Mouse (Mus musculus) spleen, postnatal 4 days (tissue): ENCODE measurements around the gene Zfp280d.
A peak's percentile ranks its signal among the peaks of the same experiment; 100 is the strongest.

Experiments
- DNase-seq, 2 experiments: peaks; one replicate each; pipeline ENCODE4 v3.0.0; 2022; ENCODE audit warnings: low spot score in 2 of 2

Gene Zfp280d

DNA sequence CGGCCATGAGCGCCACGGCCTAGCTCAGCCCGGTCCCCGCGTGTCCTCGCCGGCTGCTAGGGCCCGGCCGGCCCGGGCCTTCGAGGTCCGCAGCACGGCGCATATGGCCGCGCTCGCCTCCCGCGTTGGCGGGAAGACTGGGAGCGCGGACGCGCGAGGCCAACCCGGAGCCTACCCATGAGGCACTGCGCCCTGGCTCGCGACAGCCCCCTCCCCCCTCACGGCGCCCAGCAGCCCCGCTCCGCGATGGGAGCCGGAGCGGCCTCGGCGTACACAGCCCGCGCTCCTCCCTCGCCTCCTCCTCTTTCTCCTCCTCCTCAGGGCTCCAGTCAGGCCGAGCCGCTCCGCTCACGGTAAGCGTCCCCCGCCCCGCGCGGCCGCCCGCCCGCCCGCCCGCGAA lies at the start of gene Zfp280d:
Gene Zfp280d, plus strand, starts transcription at position 184 of the 400 bp plus-strand sequence.
- peak; percentile 86 to 92 for DNase-seq

DNA sequence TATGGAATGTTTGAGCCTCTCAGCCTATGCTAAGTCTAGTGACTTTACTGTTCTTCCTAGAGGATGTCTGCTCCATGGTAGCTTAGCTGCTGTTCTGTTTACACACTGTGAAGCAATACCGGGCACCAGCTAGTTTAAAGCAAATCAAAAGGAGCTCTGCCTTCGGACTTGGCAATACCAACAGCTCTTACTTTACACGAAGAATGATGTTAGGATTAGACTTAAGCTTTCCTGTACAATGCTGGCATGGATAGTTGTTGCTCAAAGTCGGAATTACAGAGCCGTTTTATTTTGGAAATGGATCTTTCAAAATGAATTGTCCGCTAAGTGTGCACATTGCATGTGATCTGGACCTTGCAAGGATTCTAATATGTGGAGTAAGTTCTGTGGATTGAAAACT lies 48.1 kb upstream of the Zfp280d start:
- no peak for DNase-seq

DNA sequence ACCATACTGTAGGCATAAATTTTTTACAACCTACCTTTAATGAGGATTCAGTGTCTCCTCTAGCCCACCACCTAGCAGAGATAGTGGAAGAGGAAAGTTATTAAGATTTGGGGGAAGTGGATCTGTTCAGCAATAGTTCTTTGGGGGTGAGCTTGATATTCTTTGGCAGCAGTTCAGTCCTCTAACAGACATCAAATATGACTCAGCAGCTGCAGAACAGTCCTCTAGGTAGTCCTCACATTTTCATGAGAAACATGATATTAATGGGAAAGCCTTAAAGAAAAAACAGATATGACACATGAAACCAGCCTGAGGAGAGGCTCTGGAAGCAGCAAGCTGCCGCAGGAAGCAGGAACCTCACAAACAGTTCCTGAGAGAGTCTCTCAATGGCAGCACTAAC lies 22.0 kb upstream of the Zfp280d start:
- DNase-seq: no peak

DNA sequence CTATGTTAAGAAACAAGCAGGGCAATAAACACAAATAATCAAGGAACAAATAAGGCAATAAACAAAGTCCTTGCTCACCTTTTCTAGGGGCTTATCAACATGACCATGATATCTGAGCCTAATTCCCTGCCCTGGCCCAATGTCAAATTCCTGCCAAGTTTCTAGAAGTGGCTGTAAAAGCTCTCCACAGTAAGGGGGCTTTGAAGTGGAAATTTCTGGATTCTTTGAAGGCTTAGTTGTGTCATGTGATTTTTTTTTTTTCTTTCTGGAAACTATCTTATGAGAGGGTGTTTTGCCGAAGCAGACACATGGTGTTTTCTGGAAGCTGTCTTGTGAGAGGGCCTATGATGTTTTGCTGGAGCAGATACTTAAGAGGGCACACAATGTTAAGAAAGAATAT lies 19.4 kb upstream of the Zfp280d start:
- no peak for DNase-seq

DNA sequence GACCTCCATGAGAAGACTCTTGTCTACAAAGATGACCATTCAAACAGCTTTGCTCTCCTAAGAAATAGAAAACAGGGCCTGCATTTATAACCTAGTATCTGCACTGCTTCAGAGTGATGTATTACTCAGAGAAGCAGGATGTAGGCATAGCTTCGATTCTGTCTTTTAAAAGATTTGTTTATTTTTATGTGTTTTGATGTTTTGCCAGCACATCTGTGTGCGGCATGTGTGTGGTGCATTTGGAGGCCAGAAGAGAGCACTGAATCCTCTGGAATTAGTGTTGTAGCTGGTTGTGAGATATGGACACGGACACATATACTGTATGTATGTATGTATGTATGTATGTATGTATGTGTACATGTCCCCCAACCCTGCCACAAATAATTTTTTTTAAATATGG lies 18.0 kb upstream of the Zfp280d start:
- no peak for DNase-seq

DNA sequence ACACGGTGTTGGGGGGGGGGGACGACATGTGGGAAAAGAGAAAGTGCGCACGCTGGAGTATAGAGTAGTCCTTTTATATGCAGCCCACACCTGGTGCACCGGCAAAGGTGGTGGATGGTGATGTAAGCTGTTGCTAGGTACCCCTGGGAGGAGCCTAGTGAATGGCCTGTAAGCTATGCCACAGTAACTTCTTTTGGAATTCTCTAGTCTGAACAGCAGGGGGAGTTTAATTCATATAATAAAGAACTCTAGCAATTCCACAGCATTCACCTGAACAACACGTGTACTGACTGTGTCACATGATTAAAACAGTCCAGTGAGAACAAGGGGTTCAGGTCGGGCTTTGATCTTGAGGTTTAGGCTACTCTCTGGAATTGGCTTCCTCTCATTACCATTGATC lies 14.3 kb upstream of the Zfp280d start:
- DNase-seq: no peak

DNA sequence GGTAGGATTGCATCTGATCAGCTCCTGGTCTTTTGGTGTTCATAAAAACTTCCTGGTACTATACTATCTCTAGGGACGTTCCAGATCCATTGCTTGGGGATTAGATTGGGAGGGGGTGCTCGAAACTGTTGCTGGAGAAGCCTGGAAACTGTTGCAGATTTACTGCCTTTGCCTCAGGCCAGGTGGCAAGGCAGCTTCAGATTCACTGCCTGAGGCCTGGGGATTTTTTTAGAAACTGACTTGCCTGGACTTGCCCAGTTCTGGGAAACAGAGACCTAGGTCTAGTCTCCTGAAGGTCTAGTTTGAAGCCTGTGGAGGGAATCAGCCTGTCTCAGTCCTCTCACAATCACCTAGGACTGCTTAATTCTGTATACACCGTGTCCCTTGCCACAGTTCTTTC lies 9.8 kb upstream of the Zfp280d start:
- DNase-seq: no peak

DNA sequence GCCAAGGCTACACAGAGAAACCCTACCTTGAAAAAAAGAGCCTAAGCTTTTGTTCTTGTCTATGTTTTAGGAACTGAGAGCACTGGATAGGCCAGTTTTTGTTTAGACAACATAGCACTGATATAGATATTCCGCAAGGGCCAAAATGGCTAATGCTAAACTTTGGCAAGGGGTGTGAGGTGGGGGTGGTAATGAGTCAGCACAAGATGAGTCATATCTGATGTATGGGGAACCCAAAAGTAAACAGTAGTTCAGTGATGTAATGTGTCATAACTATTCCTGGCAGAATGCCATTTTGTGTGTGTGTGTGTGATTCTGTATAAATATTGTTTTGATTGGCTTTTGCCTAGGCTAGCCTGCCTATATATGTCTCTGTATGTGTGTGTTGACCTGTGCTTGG lies 4.5 kb upstream of the Zfp280d start:
- DNase-seq: no peak

DNA sequence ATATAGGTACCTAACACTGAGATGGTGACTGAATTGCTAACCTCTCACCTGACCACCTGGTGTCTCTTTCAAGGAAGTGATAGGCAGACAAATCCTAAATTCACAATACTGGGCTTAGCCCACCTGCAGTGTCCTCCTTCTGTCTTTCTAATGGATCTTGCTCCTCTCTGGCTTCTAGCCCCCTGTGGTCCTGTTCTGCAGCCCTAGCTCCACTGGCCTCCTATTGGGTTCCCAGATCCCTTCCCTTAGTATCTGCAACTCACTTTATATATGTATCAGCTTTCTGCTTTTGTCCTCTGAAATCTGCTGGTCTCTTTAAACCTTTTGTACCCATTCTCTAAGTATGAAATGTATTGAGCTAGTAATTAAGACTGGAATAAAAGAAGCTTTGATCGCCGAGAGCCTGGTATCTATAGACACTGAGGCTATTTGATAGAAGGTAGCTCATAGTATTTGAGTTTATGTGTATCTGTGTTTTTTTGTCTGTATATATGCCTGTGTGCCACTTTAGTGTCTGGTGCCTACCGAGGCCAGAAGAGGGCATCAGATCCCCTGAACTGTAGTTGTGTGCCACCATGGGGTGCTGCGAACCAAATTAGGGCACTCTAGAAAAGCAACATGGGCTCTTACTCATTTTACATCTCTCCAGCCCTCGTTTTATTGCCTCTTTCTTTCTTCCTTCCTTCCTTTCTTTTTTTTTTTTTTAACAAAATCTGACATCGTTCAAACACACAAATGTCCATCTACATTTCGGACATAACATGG lies 832 bp upstream of the Zfp280d start:
- no peak for DNase-seq

DNA sequence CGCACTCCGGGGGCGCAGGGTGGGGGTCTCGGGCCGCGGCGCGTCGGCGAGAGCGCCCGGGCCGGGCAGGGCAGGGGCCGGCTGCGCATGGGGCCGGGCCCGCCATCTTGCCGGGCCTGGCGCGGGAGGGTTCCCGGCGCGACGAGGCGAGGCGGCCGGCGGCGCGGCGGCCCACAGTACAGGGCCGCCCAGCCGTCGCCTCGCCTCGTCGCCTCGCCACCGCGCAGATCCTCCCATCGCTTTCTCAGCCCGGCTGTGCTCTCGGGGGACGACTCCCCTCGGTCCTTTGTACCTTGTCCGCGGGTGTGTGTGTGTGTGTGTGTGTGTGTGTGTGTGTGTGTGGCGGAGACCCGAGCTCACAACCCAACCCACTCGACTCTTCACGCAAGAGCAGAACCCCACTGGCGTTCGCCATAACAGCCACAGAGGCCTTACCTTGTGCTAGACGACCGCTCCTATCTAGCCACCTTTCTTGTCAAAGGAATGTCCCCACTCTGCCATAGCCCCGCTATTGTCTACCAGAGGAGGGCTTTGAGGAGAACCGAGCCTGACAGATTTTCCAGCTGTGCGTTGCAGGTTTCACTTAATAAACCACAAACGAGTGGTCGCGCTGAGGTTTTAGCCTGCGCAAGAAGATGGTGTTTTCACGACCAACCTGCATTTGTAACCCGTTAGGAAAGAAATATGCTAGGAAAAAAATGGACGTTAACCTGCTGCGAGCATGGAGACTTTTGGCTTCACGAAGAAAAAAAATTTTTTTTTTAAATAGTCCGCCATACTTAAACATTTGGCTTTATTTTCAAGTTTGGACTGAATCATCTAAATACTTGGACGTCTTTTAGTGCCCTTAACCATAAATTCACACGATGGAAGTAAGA lies 680 bp downstream of the Zfp280d start:
- DNase-seq: peak; percentile 53 to 82

DNA sequence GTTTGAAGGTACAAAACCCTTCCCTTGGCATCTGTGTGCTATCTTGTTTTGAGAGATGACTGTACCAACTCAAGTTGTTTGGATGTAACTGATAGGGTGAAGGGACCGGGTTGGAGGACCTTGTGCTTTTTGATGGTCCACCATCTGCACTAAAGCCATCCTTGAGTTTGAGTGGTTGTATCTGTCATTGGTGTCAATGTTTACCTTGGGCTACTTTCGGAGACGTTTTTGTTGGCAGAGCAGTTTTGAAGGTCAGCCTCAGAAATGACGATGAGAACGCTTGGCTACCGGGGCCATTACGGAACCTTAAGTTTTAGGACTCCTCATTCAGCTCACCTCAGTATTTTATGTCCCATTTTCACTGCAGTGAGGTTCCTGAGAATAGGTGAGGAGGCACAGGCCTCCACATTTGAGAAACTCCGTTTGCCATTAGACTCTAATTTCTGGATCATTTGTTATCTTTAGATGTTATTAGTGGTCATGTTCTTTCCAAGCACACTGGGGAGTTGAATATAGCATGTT lies 1.4 kb downstream of the Zfp280d start:
- no peak for DNase-seq

DNA sequence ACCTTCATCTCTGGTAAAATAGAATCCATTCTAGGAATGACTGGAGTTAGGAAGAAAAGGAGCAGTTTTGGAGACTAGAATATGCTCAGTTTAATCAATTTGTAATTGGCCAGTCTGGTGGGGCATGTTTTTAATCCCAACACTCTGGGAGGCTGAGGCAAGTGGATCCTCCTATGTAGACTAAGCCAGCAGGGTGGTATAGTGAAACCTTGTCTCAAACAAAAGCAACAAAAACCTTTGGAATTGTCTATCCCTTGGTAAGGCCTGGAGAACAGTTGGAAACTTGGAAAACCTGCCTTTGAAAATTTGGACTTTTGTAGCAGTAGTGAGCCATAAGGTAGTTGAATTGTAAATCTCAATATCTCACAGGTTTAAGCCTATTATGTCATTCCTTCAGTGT lies 2.3 kb downstream of the Zfp280d start:
- no peak for DNase-seq

DNA sequence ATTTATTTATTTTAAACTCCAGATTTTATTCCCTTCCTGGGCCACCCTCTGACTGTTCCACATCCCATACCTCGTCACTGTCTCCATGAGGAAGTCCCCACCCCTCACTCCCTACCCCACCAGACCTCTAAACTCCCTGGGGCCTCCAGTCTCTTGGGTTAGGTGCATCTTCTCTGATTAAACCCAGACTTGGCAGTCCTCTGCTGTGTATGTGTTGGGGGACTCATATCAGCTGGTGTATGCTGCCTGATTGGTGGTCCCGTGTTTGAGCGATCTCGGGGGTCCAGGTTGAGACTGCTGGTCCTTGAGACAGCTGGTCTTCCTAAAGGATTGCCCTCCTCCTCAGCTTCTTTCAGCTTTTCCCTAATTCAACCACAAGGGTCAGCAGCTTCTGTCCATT lies 5.3 kb downstream of the Zfp280d start:
- no peak for DNase-seq

DNA sequence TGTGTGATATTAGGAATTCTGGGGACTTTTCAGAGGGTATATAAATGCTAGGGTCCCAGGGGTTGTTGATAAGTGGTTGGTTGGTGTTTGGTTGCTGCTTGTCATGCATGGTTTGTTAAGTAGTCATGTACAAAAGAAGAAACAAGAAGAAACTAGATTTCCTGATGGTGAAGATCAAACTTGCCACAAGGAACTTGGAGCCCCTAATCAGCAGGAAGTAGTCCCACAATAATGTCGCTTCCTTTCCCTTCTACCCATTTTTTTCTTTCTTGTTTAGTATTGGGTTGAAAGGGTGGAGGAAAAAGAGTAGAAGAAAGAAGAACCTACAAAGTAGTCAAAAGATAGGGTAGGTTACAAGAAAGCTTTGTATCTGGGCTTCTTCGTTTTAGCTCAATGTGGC lies 13.0 kb downstream of the Zfp280d start:
- DNase-seq: no peak

DNA sequence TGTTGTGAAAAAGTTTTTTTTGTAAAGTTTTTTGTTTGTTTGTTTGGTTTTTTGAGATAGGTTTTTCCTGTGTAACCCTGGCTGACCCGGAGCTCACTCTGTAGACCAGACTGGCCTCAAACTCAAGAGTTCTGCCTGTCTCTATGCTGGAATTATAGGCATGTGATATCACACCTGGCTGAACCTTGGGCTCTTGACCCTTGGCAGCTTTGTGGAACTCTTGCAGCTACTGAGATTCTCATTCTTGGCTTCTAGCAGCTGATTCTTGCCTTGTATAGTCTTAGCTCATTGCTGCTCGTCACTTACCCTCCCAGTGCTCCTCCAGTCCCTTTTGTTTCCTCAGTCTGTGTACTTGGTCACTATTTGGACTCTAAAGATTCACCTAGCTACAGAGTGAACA lies 13.6 kb downstream of the Zfp280d start:
- DNase-seq: no peak

DNA sequence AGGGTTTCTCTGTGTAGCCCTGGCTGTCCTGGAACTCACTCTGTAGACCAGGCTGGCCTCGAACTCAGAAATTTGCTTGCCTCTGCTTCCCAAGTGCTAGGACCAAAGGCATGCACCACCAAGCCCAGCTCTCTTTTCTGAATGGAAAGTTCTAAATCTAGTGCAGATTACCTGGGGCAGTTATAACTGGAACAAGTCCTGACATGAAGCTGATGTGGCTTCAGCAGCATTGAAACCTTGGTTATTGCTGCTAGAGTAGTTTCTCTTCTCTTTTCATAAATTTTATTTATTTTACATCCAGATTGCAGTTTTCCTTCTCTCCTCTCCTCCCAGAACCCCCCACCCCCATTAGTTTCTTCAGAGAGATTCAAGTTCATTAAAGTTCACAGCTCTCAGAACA lies 14.4 kb downstream of the Zfp280d start:
- DNase-seq: no peak

DNA sequence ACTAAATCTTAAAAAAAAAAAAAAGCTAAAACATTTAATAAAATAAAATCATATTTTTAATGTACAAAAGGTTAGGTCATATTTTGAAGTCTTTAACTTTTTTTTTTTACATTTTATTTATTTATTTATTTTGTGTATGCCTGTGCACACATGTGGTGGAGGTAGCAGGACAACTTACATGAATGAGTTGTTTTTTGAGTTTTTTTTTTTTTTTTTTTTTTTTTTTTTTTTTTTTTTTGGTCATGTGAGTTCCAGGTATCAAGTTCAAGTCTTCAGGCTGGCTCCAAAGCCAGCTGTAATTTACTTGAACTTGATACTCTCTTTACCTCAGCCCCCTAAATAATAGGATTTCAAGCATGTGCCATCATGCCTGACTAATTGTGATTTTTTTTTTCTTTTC lies 19.4 kb downstream of the Zfp280d start:
- no peak for DNase-seq

DNA sequence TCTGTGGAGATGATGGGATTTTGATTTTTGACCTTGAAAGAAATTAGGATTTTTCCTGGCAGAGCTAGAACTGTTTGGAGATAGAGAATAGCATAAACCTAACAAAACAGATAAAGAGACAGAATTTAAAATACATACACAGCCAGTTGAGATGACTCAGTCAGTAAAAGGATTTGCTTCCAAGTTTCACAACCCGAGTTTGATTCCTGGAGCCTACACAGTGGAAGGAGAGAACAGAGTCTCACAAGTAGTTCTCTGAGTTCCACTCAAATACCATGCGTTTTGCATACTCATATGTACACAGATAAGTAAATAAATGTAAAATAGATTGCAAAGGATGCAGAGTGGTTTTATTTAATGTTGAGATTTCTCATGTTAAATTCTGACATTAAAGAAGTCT lies 35.1 kb downstream of the Zfp280d start:
- no peak for DNase-seq

DNA sequence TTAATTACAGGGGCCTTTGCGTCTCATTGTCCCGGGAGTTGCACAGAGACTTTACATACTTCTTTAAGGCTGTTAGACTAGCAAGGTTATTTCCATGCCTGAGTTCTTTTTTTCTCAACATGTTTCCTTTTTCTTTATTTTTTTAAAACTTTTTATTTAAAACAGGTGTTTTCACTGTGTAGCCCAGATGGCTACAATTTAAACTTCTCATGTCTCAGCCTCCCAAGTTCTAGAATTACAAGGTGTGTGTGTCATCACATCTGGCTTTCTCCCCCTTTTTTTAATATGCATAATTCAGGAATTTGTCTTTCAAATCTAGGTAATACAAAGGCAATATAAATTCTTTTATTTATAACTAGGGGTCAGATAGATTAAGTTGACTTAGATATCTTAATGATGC lies 58.6 kb downstream of the Zfp280d start:
- DNase-seq: no peak

DNA sequence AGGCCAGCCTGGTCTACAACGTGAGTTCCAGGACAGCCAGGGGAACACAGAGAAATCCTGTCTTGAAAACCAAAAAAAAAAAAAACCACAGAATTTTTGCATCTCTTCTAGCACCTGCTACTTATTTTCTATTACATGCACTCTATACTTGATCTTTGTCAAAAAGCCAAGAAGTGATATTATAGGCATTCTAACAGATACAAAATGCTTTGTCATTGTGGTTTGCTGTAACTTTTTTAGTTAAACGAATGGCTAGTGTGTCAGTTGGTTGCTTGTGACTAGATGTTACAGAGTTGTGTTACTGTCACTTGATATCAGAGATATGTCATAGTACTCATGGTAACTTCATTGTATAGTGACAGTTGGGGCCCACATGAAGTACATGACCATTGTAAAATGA lies 61.4 kb downstream of the Zfp280d start:
- no peak for DNase-seq

DNA sequence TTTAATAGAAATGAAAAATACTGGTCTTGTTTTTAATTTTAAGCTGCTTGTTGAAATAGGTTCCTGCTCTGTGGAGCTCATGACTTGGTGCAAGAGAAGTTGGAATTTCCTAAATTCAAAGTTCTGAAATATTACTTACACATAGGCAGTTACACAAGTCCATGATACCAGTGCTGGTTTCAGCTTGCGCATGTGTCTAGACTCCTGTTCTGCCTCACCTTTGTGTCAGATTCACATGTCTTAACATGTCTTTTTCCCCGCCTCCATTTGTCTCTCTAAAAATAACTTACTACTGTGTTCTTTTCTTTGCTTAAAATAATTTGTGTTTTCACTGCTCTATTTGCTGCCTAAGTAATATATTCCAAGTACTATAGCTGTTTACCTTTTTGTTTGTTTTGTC lies 64.5 kb downstream of the Zfp280d start:
- DNase-seq: no peak

DNA sequence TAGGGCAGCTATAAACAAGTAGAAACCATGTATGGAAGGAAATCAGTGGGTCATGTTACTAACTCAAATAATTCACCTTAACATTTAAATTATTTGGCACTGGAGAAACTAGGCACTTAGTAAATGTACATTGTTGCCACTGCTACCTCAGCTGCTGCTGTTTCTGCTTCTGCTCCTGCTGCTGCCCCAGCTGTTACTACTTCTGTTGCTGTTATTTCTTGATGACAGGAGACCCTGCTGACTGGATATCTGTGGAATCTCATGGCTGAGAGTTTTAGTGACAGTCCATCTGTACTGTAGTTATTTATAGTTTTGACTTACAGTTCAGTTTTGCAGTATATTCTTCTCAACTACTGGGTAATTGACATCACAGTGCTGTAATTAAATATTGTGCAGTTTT lies 69.2 kb downstream of the Zfp280d start:
- no peak for DNase-seq

DNA sequence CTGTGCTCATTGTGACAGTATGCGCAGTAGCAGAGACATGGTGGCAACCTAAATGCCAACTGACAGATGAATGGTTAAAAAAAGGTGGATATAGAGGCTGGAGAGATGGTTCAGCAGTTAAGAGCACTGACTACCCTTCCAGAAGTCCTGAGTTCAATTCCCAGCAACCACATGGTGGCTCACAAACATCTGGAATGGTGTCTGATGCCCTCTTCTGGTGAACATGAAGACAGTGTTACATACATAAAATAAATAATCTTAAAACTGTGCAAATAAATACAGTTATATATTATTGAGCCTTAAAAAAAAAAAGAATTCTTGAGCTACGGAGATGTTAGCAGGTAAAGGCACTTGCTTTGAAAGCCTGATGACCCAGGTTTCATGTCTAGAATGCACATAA lies 97.7 kb downstream of the Zfp280d start:
- no peak for DNase-seq
